Mouse (Mus musculus) liver, adult 2 months (tissue): ENCODE measurements around the gene St3gal5. TPM values are rescaled to one million over a fixed set of nuclear protein-coding genes. Genes with fewer than 3 reads are reported as not detected.
"Not testable (repeated sequence)": the region's sequence is repeated elsewhere in the genome, so short reads cannot be mapped to it uniquely, and the experiment has no call there.

Source experiments
- DNase-seq: peaks from one replicate; pipeline ENCODE4 v3.0.0-alpha.2; 2011; ENCODE audit warnings: low read depth, low spot score; ENCODE audit errors: extremely low read depth
- H3K27ac ChIP-seq: fragments of 200-500 bp; replicated peaks from 2 replicates; pipeline ENCODE4 v1.5.1; 2012; ENCODE audit warnings: low read depth, mild to moderate bottlenecking, control low read depth, inconsistent platforms, low read length; ENCODE audit not compliant: insufficient read depth
- H3K27me3 ChIP-seq: fragments of 200-500 bp; 2 replicates; pipeline ENCODE4 v1.6.1; 2012; ENCODE audit warnings: mild to moderate bottlenecking, moderate library complexity, low read length, inconsistent platforms; ENCODE audit not compliant: control insufficient read depth, insufficient read depth
- H3K36me3 ChIP-seq: fragments of 200-500 bp; 2 replicates; pipeline ENCODE4 v1.6.1; 2012; ENCODE audit warnings: low read length, inconsistent platforms; ENCODE audit not compliant: control insufficient read depth, insufficient read depth
- H3K4me1 ChIP-seq: fragments of 200-500 bp; 2 replicates; pipeline ENCODE4 v1.6.1; 2011; ENCODE audit warnings: low read length; ENCODE audit not compliant: control insufficient read depth, insufficient read depth
- H3K4me3 ChIP-seq: fragments of 200-500 bp; 2 replicates; pipeline ENCODE4 v1.5.1; 2011; ENCODE audit warnings: low read depth, mild to moderate bottlenecking, control low read depth, low read length, moderate library complexity; ENCODE audit not compliant: insufficient read depth
- H3K79me2 ChIP-seq: fragments of 200-500 bp; 2 replicates; pipeline ENCODE4 v1.6.1; 2012; ENCODE audit warnings: inconsistent platforms, mild to moderate bottlenecking, low read length, moderate library complexity; ENCODE audit not compliant: control insufficient read depth, insufficient read depth
- H3K9ac ChIP-seq: fragments of 200-500 bp; 2 replicates; pipeline ENCODE4 v1.6.1; 2012; ENCODE audit warnings: low read depth, mild to moderate bottlenecking, control low read depth, inconsistent platforms, low read length
- CTCF ChIP-seq: fragments of 200-500 bp; IDR thresholded peaks from 2 replicates; pipeline ENCODE4 v1.5.1; 2011; ENCODE audit warnings: low read depth, low read length, control low read depth
- POLR2A ChIP-seq: fragments of 200-500 bp; IDR thresholded peaks from 2 replicates; pipeline ENCODE4 v1.6.1; 2011; ENCODE audit warnings: low read length, control low read depth; ENCODE audit not compliant: insufficient read depth; ENCODE audit errors: extremely low read depth
- WGBS: fragments of 180-500 bp; shearing (Covaris S2); methylation state at CpG from one replicate; pipeline ENCODE4 v1.1.7; 2018; 5-methylcytosine and 5-hydroxymethylcytosine counted together
- polyA plus RNA-seq: library from polyadenylated mRNA; depleted of rRNA; stranded (reverse); fragments of >200 nt; gene quantifications from 2 replicates; pipeline ENCODE4 v1.2.3, GENCODE M21; 2012
- total RNA-seq: library from RNA; depleted of rRNA; stranded (reverse); fragments of >200 nt; gene quantifications from 2 replicates; pipeline ENCODE4 v1.2.3, GENCODE M21; 2014

Gene St3gal5
- total and polyA plus RNA-seq, 2 experiments, result 61.4 to 162 TPM

- Histone ChIP-seq H3K27me3 (no peaks in the 10 kb centered on the region), H3K36me3 (no peaks in the 10 kb centered on the region), H3K27ac (peak overlapping the region; percentile 54; the same call in 1 of the 2 replicates), H3K9ac (no peak overlapping the region), H3K4me3 (no peak overlapping the region), H3K4me1 (peaks cover 6% of the 10 kb centered on the region), H3K79me2 (no peaks in the 10 kb centered on the region)
- 95% methylated on average over 2 of the region's 2 CpGs for WGBS
- DNase-seq, result no peak
- TF ChIP-seq POLR2A (no peak), CTCF (no peak)
Observed at GRCm38 (mm10) chr6:72056548-72056947, 40.8 kb upstream of the St3gal5 start.

- TF ChIP-seq POLR2A (no peak), CTCF (no peak)
- Histone ChIP-seq H3K4me3 (no peak overlapping the region), H3K4me1 (peaks cover 6% of the 10 kb centered on the region), H3K79me2 (no peaks in the 10 kb centered on the region), H3K27me3 (no peaks in the 10 kb centered on the region), H3K36me3 (no peaks in the 10 kb centered on the region), H3K27ac (peak overlapping the region; percentile 80), H3K9ac (no peak overlapping the region; the same call in 1 of the 2 replicates)
- 28% methylated on average over 9 of the region's 9 CpGs for WGBS
- peak; percentile 100 for DNase-seq
Observed at GRCm38 (mm10) chr6:72058398-72058889, 38.9 kb upstream of the St3gal5 start.

- not testable (repeated sequence) for H3K4me3 ChIP-seq, H3K36me3 ChIP-seq, H3K27me3 ChIP-seq, DNase-seq, H3K79me2 ChIP-seq, H3K4me1 ChIP-seq, H3K27ac ChIP-seq
- peak overlapping the region; percentile 25; the same call in 1 of the 2 replicates for H3K9ac ChIP-seq
- WGBS, result 48% methylated on average over 10 of the region's 10 CpGs
Observed at GRCm38 (mm10) chr6:72060677-72061076, 36.7 kb upstream of the St3gal5 start.

GRCm38 (mm10) chr6:72063718-72064117 is 33.7 kb upstream of the St3gal5 start:
- H3K4me1 ChIP-seq, result peaks cover 1% of the 10 kb centered on the region
- H3K9ac ChIP-seq, result 0 out of 2 replicates have a peak overlapping the region, but pooled peaks have one; percentile 15
- no peak for DNase-seq
- H3K27me3 ChIP-seq, result no peaks in the 10 kb centered on the region
- 60% methylated on average over 6 of the region's 6 CpGs for WGBS
- H3K36me3 ChIP-seq, result no peaks in the 10 kb centered on the region
- H3K79me2 ChIP-seq, result no peaks in the 10 kb centered on the region
- peak overlapping the region; percentile 51 for H3K27ac ChIP-seq
- TF ChIP-seq CTCF (no peak), POLR2A (no peak)
- H3K4me3 ChIP-seq, result no peak overlapping the region

GRCm38 (mm10) chr6:72065988-72066387 is 31.4 kb upstream of the St3gal5 start:
- H3K79me2 ChIP-seq, result no peaks in the 10 kb centered on the region
- WGBS, result 71% methylated on average over 10 of the region's 10 CpGs

GRCm38 (mm10) chr6:72068436-72068835 is 29.0 kb upstream of the St3gal5 start:
- H3K4me3 ChIP-seq, result no peak overlapping the region
- no peak for DNase-seq
- TF ChIP-seq CTCF (no peak), POLR2A (no peak)
- H3K4me1 ChIP-seq, result peaks cover 8% of the 10 kb centered on the region
- no peaks in the 10 kb centered on the region for H3K79me2 ChIP-seq
- no peak overlapping the region for H3K9ac ChIP-seq
- H3K27ac ChIP-seq, result no peak overlapping the region
- no peaks in the 10 kb centered on the region for H3K27me3 ChIP-seq
- 99% methylated on average over 4 of the region's 4 CpGs for WGBS
- no peaks in the 10 kb centered on the region for H3K36me3 ChIP-seq

More at GRCm38 (mm10) chr6:72065988-72066387, 31.4 kb upstream of the St3gal5 start:
- H3K4me1 ChIP-seq, result peaks cover 2% of the 10 kb centered on the region
- H3K36me3 ChIP-seq, result no peaks in the 10 kb centered on the region
- H3K9ac ChIP-seq, result no peak overlapping the region
- H3K27me3 ChIP-seq, result no peaks in the 10 kb centered on the region
- H3K4me3 ChIP-seq, result no peak overlapping the region
- DNase-seq, result no peak
- H3K27ac ChIP-seq, result no peak overlapping the region
- TF ChIP-seq CTCF (no peak), POLR2A (no peak)
